Mouse (Mus musculus) spleen, adult 2 months (tissue): ENCODE measurements around the gene Lsmem1. TPM values are rescaled to one million over a fixed set of nuclear protein-coding genes. Genes with fewer than 3 reads are reported as not detected.

Source experiments
- DNase-seq, 2 experiments: peaks; one replicate each; pipeline versions ENCODE4 v3.0.0 to v3.0.0-alpha.2; 2012 to 2021; ENCODE audit warnings: low spot score in 2 of 2, low read depth in 1 of 2
- H3K27ac ChIP-seq: fragments of 200-500 bp; 2 replicates; pipeline ENCODE4 v1.5.1; 2012; ENCODE audit warnings: low read length, inconsistent platforms; ENCODE audit not compliant: insufficient read depth
- H3K27me3 ChIP-seq: fragments of 200-500 bp; 2 replicates; pipeline ENCODE4 v1.6.1; 2012; ENCODE audit warnings: mild to moderate bottlenecking, moderate library complexity, low read length, inconsistent platforms; ENCODE audit not compliant: control insufficient read depth, insufficient read depth
- H3K36me3 ChIP-seq: fragments of 200-500 bp; 2 replicates; pipeline ENCODE4 v1.6.1; 2012; ENCODE audit warnings: mild to moderate bottlenecking, low read length, inconsistent platforms; ENCODE audit not compliant: control insufficient read depth, insufficient read depth
- H3K4me1 ChIP-seq: fragments of 200-500 bp; 2 replicates; pipeline ENCODE4 v1.6.1; 2011; ENCODE audit warnings: inconsistent platforms; ENCODE audit not compliant: control insufficient read depth, insufficient read depth, insufficient read length
- H3K4me3 ChIP-seq: fragments of 200-500 bp; 2 replicates; pipeline ENCODE4 v1.5.1; 2011; ENCODE audit warnings: mild to moderate bottlenecking, inconsistent platforms; ENCODE audit not compliant: insufficient read depth, insufficient read length; ENCODE audit errors: extremely low read depth
- CTCF ChIP-seq: fragments of 200-500 bp; IDR thresholded peaks from 2 replicates; pipeline ENCODE4 v1.5.1; 2011; ENCODE audit warnings: mild to moderate bottlenecking, inconsistent platforms; ENCODE audit not compliant: insufficient read depth, insufficient read length, insufficient replicate concordance; ENCODE audit errors: extremely low read depth
- POLR2A ChIP-seq: fragments of 200-500 bp; IDR thresholded peaks from 2 replicates; pipeline ENCODE4 v1.6.1; 2011; ENCODE audit warnings: low read depth, low read length, inconsistent platforms
- WGBS: fragments of 180-500 bp; shearing (Covaris S2); methylation state at CpG from one replicate; pipeline ENCODE4 v1.1.7; 2018; 5-methylcytosine and 5-hydroxymethylcytosine counted together
- polyA plus RNA-seq: library from polyadenylated mRNA; depleted of rRNA; stranded (reverse); fragments of >200 nt; gene quantifications from 2 replicates; pipeline ENCODE4 v1.2.3, GENCODE M21; 2012

Lsmem1 gene
- polyA plus RNA-seq, 1 experiment: 0.14 TPM

GRCm38 (mm10) chr12:40214888-40215876 is 15.9 kb upstream of the Lsmem1 start:
- Histone ChIP-seq H3K27ac (no peak overlapping the region), H3K4me3 (no peak overlapping the region), H3K27me3 (no peaks in the 10 kb centered on the region), H3K36me3 (peaks cover 26% of the 10 kb centered on the region), H3K4me1 (no peaks in the 10 kb centered on the region)
- DNase-seq: no peak
- TF ChIP-seq POLR2A: no peak
- 94% methylated on average over 15 of the region's 15 CpGs for WGBS

GRCm38 (mm10) chr12:40209049-40209448 is 9.8 kb upstream of the Lsmem1 start:
- no peak for TF ChIP-seq CTCF
- TF ChIP-seq POLR2A: no peak
- no peak for DNase-seq
- peaks cover 36% of the 10 kb centered on the region for H3K36me3 ChIP-seq
- no peaks in the 10 kb centered on the region for H3K27me3 ChIP-seq
- no peaks in the 10 kb centered on the region for H3K4me1 ChIP-seq
- WGBS: 96% methylated on average over 3 of the region's 3 CpGs
- no peak overlapping the region for H3K27ac ChIP-seq
- H3K4me3 ChIP-seq: no peak overlapping the region

GRCm38 (mm10) chr12:40207909-40208308 is 8.6 kb upstream of the Lsmem1 start:
- Histone ChIP-seq H3K4me3 (no peak overlapping the region), H3K27ac (no peak overlapping the region), H3K27me3 (no peaks in the 10 kb centered on the region), H3K36me3 (peaks cover 31% of the 10 kb centered on the region), H3K4me1 (no peaks in the 10 kb centered on the region)
- no peak for TF ChIP-seq POLR2A
- TF ChIP-seq CTCF: no peak
- WGBS: 97% methylated on average over 4 of the region's 4 CpGs
- no peak for DNase-seq

GRCm38 (mm10) chr12:40202161-40203035 is 3.1 kb upstream of the Lsmem1 start:
- DNase-seq: no peak
- WGBS: 92% methylated on average over 7 of the region's 7 CpGs
- H3K4me1 ChIP-seq: no peaks in the 10 kb centered on the region

GRCm38 (mm10) chr12:40200484-40201235 is 1.4 kb upstream of the Lsmem1 start:
- no peak overlapping the region for H3K4me3 ChIP-seq
- 92% methylated on average over 6 of the region's 6 CpGs for WGBS
- peaks cover 10% of the 10 kb centered on the region for H3K36me3 ChIP-seq
- DNase-seq: no peak
- no peaks in the 10 kb centered on the region for H3K4me1 ChIP-seq
- no peaks in the 10 kb centered on the region for H3K27me3 ChIP-seq
- TF ChIP-seq CTCF (no peak), POLR2A (no peak)
- H3K27ac ChIP-seq: no peak overlapping the region

More at GRCm38 (mm10) chr12:40202161-40203035, 3.1 kb upstream of the Lsmem1 start:
- TF ChIP-seq CTCF: no peak
- no peak for TF ChIP-seq POLR2A
- Histone ChIP-seq H3K36me3 (peaks cover 22% of the 10 kb centered on the region), H3K27ac (no peak overlapping the region), H3K4me3 (no peak overlapping the region), H3K27me3 (no peaks in the 10 kb centered on the region)

GRCm38 (mm10) chr12:40199795-40200402 is 609 bp upstream of the Lsmem1 start:
- Histone ChIP-seq H3K27ac (no peak overlapping the region), H3K4me3 (no peak overlapping the region), H3K36me3 (peaks cover 7% of the 10 kb centered on the region), H3K4me1 (no peaks in the 10 kb centered on the region), H3K27me3 (no peaks in the 10 kb centered on the region)
- DNase-seq: peak; percentile 27 to 59
- 43% methylated on average over 7 of the region's 7 CpGs for WGBS
- TF ChIP-seq POLR2A (no peak), CTCF (peak; percentile 76; the same call in 1 of the 2 replicates)
